Mouse (Mus musculus) naive thymus-derived CD4-positive, alpha-beta T cell, adult 2 months (primary cell): ENCODE results near the gene Apoc1.

Experiments used
- DNase-seq: peaks from one replicate; pipeline ENCODE4 v3.0.0-alpha.2; 2011; ENCODE audit warnings: low read depth

The Apoc1 gene

DNA sequence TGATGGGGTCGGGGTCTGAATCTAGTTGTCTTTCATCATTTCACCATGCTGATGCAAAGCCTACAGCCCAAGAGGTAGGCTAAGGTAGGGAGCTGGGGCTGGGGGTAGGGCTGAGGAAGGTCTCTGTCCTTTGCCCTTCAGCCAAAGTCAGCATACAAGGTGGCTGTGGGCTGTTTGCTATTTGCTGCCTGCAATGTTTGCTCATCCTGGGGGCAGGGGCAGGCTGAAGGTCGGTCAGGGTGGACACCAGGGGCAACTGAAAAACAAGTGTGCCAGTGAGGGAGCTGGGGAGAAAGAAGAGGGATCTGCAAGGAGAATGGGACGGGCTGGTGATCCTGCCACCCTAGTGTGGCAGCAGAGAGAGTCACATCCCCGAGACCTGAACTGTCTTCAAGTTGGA, 7.1 kb downstream of the Apoc1 start:
- DNase-seq: no peak

DNA sequence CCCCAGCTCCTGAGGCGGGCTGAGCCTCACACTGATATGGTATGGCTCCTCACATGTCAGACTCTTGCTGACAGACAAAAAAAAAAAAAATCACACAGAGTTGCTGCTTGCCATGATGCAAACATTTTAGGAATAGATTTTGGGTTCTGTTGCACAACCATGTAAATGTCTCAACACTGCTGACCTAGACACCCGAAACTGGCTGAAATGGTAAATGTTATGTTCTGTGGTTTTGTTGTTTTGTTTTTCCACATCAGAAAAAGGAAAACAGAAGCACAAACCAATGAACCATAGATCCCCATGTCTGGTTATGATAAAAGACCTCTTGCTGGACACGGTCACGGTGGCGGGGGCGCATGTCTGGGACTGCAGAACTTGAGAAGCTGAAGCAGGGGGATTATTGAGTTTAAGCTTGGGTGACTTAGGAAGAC, 8.7 kb downstream of the Apoc1 start:
- DNase-seq: no peak

DNA sequence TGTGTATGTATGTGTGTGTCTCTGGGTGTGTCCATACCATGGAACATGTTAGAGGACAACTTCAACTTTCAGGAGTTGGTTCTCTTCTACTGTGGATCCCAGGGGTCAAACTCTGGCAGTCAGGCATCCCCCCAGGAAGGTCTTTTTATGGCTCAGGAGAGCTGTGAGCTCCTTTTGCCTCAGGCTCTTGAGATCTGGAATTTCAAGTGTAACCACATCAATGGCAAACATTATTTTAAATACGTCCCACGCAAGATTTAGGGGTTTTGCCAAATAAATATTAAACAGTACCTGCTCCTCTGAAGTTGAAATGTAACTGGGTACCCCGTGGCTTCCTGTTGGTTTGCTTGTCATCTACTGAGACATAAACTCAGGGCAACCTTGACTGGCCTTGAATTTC, 9.5 kb downstream of the Apoc1 start:
- no peak for DNase-seq

DNA sequence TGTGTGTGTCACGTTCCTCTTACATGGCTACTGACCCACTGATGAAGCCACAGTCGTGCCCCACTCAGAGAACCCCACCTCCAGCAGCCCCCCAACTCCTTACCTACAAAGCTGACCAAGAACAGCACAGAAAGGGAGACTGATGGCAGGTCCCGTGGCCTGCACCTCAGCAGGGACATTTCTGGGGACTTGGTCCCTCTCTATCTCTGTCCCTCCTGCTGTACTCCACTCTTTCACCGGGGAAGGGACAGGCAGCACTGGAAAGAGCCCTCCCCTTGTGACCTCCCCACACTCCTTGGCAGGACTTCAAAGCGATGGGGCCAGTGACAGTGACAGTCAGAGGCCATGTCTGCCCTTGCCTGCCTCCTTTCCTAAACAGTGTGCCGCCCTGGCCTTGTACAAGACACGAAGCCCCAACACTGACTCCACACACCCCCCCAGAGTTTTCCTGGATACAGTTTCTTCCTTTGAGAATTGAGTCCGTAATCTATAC, 11.2 kb downstream of the Apoc1 start, which contains the start of the genes Gm44805 and Apoc4:
Gene Gm44805, minus strand, starts transcription at position 222 of the 493 bp plus-strand sequence.
Gene Apoc4, minus strand, starts transcription at position 278 of the 493 bp plus-strand sequence.
- DNase-seq: no peak

DNA sequence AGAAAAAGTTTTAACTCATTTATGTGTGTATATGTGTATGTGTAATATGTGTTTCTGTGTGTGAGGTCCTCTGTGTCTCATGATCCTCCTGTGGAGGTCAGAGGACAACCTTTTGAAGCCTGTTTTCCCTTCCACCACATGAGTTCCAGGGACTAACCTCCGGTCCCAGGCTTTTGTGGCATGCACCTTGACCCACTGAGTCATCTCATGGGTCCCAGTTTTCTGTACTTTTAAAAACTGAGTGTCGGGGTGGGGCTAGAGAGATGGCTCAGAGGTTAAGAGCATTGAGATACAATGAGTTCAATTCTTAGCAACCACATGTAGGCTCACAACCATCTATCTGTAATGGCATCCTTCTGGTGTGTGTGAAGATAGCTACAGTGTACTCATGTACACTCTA, 11.8 kb downstream of the Apoc1 start:
- DNase-seq: no peak

DNA sequence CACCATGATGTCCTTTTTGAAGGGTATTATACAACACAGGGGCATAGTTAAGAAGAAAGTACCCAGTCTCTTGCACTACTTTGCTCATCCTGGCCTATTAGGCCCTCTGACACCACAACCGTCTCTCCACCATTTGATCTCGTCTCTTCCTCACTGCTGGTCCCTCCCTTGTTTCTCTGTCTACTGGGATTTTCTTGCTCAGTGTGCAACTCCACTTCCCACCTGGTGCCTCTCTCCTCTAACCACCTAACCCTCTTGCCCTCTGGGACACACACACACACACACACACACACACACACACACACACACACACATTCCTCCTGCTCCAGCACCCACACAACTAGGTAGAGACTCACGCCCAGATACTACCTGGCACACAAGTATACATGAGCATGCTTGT, 13.6 kb downstream of the Apoc1 start:
- DNase-seq: no peak

DNA sequence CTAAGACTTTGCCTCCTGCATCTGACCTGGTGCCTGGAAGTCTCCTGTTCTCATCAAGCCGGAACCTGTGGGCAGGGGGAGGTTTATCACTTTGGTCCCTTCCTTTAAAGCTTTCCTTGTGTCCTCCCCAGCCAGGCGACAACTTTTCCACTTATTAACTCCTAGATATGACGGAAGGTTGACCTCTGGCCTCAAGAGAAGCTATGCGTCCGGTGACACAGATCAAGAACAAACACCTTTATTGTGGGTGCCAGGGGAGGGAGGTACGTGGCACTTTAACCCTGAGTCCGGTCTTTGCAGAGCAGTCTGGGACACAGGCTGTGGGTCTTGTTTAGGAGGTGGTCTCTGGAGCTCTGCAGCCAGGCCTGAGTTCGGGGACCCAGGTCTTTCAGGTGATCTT, 14.6 kb downstream of the Apoc1 start, which contains the start of gene Apoc2:
Gene Apoc2, minus strand, starts transcription at position 70 of the 400 bp plus-strand sequence.
- no peak for DNase-seq

DNA sequence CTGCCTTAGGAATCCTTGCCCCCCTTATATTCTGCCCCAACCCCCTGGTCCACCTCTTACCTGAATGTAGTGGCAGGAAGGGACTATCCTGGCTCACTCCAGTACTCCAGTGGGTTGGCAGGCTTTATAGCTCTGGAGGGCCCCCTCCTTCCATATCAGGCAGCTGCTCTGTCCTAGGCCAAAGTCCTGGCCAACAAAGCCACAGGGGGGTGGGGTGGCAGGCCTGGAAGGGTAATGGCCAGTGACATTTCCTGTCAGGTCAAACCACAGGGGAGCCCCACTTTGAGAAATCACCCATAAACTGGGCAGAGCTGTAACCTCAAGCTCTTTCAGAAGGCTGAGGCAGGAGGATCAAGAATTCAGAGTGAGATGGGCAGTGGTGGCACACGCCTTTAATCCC, 15.8 kb downstream of the Apoc1 start:
- no peak for DNase-seq

DNA sequence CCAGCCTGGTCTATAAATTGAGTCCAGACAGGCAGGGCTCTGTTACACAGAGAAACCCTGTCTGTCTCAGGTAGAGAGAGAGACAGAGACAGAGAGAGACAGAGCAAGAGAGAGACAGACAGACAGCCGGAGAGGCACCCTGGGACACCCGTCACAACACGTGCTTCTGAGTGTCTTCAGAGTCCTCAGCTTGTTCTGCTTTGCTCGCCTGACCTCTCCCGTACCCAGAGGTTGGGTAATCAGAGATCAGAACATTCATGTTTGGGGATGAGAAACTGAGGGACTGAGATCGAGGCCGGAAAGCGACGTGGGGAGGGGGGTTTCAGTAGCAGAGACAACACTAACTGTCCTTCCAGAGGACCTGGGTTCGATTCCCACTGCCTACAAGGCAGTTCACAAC, 16.6 kb downstream of the Apoc1 start:
- DNase-seq: no peak

DNA sequence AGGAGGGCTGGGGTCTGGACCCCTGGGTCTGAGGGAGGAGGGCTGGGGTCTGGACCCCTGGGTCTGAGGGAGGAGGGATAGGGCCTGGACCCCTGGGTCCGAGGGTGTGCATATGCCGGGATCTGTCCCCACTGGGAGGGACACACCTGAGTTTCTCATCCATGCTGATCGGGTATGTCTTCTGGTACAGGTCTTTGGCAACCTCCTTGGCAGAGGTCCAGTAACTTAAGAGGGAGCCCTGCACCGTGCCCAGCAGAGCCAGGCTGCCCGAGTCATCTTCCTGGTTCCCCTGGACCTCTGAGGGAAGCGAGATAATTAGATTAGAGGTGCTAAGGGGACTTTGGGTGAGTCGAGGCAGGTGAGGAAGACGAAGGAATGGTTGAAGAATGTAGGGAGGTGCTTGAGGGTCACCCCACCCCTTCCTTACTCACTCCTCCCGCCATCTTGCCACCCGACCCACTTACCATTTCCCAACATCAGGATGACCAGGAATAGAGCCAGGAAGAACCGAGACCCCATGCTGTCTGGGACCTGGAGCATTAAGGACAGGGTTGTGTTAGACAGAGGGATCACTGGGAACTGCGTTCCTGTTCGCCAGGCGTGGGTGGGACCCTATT, 19.3 kb downstream of the Apoc1 start:
- no peak for DNase-seq

DNA sequence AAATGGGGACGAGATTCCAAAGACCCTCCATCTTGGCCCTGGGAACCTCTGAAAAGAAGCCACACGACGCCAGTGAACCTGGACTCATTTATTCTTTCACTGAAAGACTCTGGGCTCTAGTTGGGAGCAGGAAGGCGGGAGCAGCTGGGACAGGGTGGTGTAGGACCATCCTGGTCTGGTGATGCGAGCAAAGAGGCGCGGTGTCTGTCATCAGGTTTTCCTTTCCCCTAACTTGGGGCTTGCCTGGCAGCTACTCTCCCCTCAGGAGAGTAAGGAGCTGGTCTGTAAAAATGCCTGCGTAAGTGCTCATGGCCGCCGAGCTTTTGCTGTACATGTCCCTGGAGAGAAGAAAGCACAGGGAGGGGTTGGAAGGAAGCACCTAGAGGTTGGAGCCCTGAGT, 20.9 kb downstream of the Apoc1 start:
- no peak for DNase-seq

DNA sequence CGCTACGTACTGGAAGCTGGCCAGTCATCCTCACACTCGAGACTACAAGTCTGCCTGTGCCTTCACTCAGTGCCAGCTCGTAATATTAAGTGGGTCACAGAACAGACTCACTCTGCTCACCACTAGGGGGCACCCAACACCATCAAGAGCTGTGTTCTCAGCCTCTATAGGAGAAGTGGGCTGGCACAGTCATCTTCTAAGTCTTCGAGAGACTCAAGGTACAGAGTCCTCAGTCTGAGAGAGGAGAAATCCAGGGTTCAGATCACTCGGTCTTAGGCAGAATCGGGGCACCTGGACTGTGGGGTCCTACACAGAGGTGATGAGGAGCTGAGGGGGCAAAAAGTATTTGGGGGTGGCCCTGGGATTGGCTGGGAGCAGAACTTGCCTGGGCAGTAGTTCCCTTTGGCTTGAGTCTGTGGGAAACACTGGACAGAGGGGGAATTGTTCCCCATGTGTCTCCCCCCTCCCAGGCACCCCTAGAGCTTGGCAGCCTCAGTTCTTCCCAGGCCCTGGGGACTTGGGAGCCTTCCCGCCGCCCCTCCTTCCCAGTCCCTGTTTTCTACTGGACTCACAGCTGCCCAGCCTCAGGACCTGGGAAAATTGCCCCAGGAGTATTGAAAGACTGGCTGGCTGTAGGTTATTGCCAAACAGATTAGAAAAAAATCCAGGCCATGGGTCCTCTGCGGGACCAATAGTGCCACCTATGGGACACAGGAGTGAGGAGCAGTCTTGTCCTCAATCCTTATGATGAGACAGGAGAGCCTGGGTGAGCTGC, 23.3 kb downstream of the Apoc1 start:
- DNase-seq: peak; percentile 95

DNA sequence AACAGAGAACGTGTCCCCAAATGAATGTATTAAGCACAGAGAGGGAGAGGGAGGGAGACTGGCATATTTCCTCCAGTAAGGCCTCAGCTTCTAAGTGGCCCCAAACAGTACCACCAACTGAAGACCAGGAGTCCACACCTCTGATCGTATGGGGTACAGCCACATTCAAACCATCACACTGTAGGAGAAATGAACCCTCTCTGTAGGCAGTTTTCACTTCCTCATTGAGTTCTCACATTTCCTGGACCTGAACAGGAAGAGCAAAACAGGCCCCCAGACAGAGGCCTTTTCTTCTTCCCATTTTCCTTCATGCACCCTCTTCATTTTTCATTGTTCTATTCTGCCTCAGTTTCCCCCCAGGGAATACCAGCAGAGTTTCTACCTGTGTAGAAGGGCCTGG, 25.0 kb downstream of the Apoc1 start:
- DNase-seq: no peak

DNA sequence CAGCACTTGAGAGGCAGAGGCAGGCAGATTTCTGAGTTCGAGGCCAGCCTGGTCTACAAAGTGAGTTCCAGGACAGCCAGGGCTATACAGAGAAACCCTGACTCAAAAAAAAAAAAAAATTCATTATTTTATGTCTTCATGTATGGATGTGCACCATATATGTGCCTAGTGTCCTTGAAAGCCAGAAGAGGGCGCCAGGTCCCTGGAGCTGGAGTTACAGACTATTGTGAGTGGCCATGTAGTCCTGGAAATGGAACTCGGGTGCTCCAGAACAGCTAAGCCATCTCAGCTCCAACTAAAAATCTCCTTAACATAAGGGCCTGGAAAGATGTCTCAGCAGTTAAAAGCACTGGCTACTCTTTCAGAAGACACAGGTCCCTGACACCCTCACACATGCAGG, 25.7 kb downstream of the Apoc1 start:
- no peak for DNase-seq

DNA sequence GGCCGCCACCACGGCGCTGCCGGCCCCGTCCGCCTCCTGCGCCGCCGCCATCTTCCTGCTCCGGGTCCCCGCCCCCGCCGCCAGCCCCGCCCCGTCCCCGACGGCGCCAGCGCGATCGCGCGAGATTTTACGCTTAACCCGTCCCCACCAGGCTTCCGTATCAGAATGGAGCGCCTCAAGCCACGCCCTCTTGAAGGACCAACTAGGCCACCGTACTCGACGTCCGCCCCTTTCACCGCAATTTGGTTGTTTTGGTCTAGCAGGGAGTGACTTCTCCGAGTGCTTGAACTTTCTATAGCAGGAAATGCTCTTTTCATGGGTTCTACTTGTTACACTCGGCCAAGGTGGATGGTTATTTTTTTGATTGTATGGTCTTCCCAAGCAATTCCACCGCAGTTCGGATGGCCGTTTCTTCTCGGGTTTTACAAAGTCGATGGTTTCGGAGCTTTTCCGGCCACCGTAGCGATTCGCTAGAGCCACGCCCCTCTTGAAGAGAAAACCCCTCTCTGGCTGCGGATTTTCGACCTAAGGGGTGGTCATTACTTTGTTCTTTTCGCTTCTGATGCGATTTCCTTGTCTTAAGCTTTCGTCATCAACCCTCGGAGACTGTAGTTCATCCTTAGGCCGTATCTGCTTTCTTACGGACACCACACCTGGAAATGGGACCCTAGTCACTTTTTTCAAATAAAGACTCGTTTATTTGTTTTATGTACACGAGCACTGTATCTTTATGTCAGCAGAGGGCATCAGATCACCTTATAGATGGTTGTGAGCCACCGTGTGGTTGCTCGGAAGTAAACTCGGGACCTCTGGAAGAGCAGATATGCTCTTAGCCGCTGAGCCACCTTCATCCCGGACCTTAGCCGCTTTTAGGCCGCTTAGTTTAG, 27.3 kb downstream of the Apoc1 start, which contains the start of gene Clptm1:
Gene Clptm1, minus strand, starts transcription at position 79 of the 887 bp plus-strand sequence.
- DNase-seq: peak; percentile 99

DNA sequence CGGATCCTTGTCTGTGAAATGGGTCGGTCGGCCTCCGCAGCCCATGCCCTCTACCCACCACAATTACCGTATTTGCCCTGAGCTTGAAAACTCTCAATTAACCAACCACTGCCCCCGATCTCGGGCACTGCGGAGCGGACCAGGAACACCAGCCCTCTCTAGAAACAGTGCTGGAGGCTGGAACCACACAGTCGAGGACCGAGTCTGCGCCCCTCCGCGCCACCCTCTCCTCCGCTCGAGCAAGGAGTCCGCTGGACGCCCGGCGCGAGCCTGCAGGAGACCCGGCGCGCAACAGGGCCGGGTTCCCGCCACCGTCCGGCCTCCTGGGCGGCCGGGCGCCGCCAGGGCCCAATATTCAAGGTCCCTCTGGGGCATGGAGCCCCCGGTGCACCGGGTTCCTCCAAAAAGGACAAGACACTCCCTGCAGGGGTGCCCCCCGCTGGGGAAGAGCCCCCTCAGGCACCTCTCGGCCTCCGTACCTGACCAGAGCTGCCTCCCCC, 28.0 kb downstream of the Apoc1 start:
- DNase-seq: no peak

DNA sequence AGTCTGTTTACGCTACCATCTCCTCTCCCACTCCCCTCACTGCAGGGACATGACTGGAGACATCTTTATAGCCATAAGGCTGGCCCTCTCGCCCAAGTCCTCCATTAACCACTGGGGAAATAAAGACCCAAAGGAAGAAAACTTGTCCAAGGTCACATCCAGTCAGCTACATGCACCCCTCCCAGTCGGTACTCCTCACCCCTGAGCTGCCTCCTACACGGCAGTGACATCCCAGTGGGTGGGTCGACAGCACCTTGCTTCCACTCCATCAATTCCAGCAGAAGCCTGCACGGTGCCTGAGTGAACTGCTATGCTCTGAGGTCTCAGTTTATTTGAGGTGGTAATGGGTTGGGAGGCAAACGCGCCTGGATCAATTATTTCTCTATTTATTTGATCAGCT, 28.5 kb downstream of the Apoc1 start:
- DNase-seq: no peak

DNA sequence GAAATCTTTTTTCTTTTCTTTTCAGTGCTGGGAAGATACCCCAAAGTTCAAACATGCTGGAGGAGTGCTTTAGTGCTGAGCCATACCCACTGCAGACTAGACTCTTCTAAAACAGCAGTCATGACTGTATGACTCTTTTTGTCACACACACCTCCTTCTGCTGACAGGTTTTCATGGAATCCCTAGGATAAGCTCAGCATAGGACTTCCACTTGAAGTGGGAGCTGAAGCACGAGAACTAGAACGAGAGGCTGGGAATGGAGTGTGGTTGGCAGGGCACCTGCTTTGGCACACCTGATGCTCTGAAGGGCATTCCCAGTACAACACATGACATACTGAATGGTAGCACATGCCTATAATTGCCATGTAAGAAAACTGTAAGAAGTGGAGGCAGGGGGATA, 39.8 kb downstream of the Apoc1 start:
- DNase-seq: no peak

DNA sequence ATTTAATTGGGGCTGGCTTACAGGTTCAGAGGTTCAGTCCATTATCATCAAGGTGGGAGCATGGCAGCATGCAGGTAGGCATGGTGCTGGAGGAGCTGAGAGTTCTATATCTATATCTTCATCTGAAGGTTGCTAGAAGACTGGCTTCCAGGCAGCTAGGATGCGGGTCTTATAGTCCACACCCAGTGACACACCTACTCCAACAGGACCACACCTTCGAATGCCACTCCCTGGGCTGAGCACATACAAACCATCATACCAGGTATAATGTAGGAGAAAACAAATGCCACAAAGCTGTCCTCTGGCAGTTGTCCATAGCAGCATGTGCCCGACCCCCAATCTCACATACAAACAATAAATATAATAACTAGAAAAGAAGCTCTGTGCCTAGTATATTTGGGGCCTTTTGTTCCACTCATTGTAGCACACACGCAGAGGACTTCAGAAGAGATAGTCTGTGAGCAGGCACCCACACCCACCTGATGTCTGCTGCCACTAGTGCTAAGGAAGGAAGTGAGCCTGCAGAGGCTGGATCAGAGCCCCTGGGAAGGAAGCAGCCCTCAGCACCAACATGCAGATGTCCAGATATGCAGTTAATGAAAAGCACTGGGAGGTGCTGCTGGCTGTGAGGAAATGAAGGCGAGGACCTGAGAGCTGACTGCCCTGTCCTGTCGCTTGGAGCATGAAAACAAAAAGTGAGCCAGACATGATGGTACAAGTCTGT, 41.2 kb downstream of the Apoc1 start:
- DNase-seq: no peak

DNA sequence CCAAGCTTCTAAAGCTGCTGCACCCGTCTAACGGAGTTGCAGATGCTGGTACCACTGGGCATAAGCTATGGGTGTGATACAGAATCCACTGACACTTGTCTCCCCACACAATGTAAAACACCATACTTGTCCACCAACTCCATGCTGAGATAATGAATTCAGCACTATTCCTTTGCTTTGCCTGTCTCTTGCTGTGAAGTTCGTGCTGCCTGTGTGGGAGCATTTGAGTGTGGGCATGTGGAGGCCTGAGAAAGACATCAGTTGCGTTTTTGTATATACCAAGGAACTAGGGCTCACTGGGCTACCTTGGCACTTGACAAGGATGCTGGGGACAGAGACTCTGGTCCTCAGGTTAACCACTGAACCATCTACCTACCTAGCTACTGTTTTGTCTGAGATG, 51.2 kb downstream of the Apoc1 start:
- no peak for DNase-seq
